Mouse (Mus musculus): Measurements from ENCODE around the gene Tmem185b. TPM values are rescaled to one million over a fixed set of nuclear protein-coding genes. Genes with fewer than 3 reads are reported as not detected.

Tmem185b gene
- total RNA-seq, 2 experiments from 2014 or later = 11.8 to 14.7 TPM

DNA sequence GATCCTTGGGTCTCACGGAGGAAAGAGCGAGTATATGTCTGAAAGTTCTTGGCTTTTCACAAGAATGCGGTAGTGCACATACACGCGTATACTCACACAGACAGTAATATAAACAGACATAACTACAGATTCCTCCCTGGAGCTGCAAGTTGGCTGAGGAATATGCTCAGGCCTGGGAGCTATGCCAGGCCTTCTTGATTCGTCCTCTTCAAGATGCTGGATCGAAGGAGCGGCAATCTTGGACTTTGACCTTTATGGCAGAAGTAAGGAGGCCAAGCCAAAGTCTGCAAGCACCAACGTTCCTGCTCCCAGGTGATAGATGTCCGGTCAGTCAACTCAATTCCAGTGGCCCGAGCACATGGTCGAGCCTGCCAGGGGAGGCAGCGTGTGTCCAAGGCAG, 5.0 kb downstream of the Tmem185b start:
- no peak for DNase-seq (ENCODE audit: low spot score in 2 of 2)
- intact Hi-C loops (cut with DNase I) = no loop called here

DNA sequence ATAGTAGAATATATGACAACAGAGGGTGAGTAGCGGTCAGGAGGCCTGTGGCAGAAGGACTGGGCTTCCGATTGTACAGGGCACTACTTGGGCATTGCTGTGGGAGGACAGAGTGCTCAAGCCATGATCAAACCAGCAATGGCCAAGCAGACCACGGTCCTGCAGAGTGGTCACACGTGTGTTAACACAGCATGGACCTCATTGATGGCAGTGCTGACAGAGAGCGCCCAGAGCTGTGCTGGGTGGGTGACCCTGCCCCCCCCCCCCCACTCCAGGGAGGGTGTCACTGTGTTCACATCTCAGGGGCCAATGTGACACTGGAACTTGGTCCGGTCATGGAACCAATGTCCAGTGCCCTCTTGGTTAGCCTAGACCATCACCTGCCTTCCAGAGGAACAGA, 6.2 kb downstream of the Tmem185b start:
- no peak for DNase-seq (ENCODE audit: low spot score in 2 of 2)
- intact Hi-C loops (cut with DNase I) = no loop called here

- DNase-seq (ENCODE audit: low spot score in 2 of 2) = peak; percentile 22 to 30
- intact Hi-C loops (cut with DNase I) = no loop called here
Measured at GRCm38 (mm10) chr1:119533093-119533805, 7.3 kb downstream of the Tmem185b start.

DNA sequence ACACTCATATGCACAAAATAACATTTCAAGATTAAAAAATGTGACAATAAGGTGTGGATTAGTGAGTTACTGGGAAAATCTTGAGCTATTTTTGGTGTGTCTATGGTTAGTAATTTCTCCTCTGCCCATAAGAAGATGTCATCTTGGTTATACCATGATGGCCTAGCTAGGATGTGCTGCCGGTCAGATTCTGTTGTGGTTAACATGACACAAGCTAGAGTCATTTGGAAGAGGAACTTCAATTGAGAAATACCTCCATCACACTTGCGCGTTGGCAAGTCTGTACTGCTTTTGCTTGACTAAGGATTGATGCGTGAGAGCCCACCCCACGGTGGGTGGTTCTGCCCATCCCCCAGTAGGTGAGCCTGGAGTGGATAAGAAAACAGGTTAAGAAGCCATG, 8.4 kb downstream of the Tmem185b start:
- intact Hi-C loops (cut with DNase I) = no loop called here

GRCm38 (mm10) chr1:119536122-119536521, 10.2 kb downstream of the Tmem185b start:
- no peak for DNase-seq (ENCODE audit: low spot score in 2 of 2)
- intact Hi-C loops (cut with DNase I) = no loop called here

More for the DNA sequence above, 8.4 kb downstream of the Tmem185b start:
- no peak for DNase-seq (ENCODE audit: low spot score in 2 of 2)

DNA sequence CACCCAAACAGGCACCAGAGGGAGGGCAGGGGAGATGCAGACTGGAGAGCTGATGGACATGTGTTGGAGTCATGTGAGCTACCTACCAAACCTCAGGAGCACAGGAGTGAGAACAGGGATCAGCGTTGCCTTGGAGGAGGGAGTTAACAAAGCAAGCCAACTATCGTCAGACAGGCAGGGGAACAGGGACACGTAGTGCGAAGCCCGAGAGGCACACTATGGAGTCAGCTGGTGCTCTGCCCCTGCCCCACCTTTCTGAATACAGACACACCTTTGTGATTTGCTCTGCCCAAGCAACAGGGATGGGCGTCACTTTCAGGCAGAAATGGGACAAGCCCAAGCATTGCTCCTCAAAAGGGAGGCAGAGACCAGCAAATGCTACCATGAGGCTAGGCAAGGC, 11.7 kb downstream of the Tmem185b start:
- intact Hi-C loops (cut with DNase I) = no loop called here
- DNase-seq (ENCODE audit: low spot score in 2 of 2) = no peak

DNA sequence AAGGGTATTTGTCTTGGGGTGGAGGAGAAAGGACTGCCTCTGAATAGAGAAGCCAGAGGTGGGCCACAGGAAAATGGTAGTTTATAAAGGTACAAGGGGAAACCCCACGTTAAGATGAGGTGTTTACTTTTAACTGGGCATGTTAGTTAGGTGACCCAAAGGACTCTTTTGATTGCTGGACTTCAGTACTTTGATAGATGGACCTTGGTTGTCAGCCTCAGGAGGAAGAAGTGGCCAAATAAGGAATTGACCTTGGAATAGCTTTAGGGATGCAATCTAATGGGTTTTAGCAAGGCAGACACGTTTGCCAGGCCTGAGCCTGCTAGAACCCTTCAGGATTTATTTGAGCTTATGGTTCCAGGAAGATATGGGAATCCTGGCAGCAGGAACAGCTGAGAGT, 13.3 kb downstream of the Tmem185b start:
- no peak for DNase-seq (ENCODE audit: low spot score in 2 of 2)
- intact Hi-C loops (cut with DNase I) = no loop called here

DNA sequence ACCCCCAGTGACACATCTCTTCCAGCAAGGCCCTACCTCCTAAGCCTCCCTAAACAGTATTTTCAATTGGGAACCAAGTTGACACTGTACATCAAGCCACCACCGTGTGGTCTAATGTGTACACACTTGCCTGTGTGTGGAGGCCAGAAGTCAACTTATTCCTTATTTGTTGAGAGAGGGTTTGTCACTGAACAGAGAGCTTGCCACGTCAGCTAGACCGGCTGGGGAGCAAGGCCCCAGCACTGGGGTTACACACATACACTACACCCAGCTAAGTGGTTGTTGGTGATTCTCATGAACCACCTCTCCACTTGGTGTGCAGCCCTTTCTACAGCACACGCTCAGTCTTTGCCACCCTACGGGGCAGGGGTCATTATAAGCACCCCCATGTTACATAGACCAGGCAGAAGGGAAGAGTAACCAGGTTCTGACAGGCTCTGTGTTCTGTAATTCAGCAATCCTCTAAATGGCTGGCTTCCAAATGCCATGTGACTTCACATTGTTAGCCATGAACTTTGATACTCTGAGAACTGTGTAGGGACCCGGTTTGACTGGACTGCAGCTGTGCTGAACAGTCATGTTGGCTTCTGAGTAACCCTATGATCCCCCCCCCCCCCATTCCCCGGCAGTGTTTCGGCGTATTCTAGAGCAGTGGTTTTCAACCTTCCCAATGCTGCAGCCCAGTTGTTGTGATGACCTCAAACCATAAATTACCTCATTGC, 15.0 kb downstream of the Tmem185b start:
- intact Hi-C loops (cut with DNase I) = no loop called here
- DNase-seq (ENCODE audit: low spot score in 2 of 2) = no peak

- intact Hi-C loops (cut with DNase I) = no loop called here
- DNase-seq (ENCODE audit: low spot score in 2 of 2) = no peak
Measured at GRCm38 (mm10) chr1:119541570-119541969, 15.6 kb downstream of the Tmem185b start.

- intact Hi-C loops (cut with DNase I) = no loop called here
- DNase-seq (ENCODE audit: low spot score in 2 of 2) = no peak
Measured at GRCm38 (mm10) chr1:119543316-119543715, 17.4 kb downstream of the Tmem185b start.

DNA sequence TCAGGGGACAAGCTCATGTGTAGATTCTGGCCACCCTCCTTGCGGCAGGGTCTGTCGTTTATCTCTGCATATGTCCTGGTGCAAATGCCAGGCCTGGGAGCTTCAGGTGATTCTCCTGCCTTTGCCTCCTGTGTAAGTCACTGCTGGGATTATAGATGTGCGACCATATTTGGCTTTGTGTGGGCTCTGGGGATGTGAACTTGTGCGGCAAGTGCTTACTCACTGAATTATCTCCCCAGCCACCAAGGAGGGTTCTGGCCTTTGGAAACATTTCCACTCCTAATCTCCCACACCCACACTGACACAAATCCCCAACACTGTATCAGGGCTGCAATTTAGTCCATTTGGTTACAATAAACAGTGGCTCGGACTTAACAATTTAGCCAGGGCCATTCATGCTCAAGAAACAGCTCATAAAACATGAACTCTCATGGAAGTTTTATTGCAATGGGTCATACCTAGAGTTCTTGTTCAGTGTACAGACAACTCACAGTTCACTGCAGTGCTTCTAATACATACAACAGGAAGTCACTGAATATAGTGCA, 18.7 kb downstream of the Tmem185b start:
- intact Hi-C loops (cut with DNase I) = loop anchor here (5.0 kb wide), 1 partner anchor 87 kb away; no protein-coding TSS in a partner anchor
- no peak for DNase-seq (ENCODE audit: low spot score in 2 of 2)

DNA sequence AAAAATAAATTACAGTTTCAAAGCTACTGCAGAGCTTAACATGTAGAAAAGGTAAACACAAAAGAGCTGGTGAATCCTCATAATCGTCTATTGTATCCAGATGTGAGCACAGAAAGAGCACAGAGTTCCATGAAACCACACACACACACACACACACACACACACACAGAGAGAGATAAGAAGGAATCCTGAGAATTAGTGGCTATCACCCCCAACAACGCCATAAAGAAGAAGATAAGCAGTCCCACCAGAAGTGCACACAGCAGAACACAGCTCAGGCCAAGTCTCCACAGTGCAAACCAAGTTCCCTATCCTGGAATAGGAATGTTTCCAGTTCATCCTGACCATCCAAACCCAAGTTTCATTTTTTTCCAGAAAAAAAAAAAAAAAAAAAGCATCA, 19.2 kb downstream of the Tmem185b start:
- intact Hi-C loops (cut with DNase I) = loop anchor here (5.0 kb wide), 1 partner anchor 88 kb away; no protein-coding TSS in a partner anchor
- DNase-seq (ENCODE audit: low spot score in 2 of 2) = no peak

- no peak for DNase-seq (ENCODE audit: low spot score in 2 of 2)
- intact Hi-C loops (cut with DNase I) = loop anchor here (5.0 kb wide), 1 partner anchor 88 kb away; no protein-coding TSS in a partner anchor
Measured at GRCm38 (mm10) chr1:119545671-119546070, 19.7 kb downstream of the Tmem185b start.

DNA sequence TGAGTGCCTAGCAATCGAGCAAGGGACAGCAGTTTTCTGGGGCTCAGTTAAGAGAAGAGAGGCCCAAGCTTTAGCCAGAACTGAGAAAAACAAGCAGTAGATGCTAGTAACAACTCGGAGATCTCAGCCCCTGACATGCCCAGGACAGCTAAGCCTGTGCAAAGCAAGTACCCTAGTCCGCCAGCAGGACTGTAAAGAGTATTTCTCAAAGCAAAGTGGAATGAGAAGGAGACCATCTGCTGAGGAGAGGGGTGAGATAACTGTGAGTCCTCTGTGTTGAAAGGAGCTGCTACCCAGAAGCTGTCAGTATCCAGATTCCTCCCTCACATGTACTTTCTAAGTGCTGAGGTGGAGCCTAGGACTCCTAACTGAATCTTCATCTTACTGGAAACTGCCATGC, 20.5 kb downstream of the Tmem185b start:
- intact Hi-C loops (cut with DNase I) = loop anchor here (5.0 kb wide), 1 partner anchor 89 kb away; no protein-coding TSS in a partner anchor
- peak in 1 of 2 experiments; percentile 30 for DNase-seq (ENCODE audit: low spot score in 2 of 2)

- peak; percentile 81 to 91 for DNase-seq (ENCODE audit: low spot score in 2 of 2)
- intact Hi-C loops (cut with DNase I) = loop anchor here (2.0 to 5.0 kb wide), 3 partner anchors 91 to 380 kb away; no protein-coding TSS in a partner anchor
Measured at GRCm38 (mm10) chr1:119548668-119549326, 22.8 kb downstream of the Tmem185b start.

GRCm38 (mm10) chr1:119549327-119549689, 23.3 kb downstream of the Tmem185b start:
- intact Hi-C loops (cut with DNase I) = loop anchor here (2.0 to 5.0 kb wide), 3 partner anchors 92 to 379 kb away; no protein-coding TSS in a partner anchor
- DNase-seq (ENCODE audit: low spot score in 2 of 2) = no peak

DNA sequence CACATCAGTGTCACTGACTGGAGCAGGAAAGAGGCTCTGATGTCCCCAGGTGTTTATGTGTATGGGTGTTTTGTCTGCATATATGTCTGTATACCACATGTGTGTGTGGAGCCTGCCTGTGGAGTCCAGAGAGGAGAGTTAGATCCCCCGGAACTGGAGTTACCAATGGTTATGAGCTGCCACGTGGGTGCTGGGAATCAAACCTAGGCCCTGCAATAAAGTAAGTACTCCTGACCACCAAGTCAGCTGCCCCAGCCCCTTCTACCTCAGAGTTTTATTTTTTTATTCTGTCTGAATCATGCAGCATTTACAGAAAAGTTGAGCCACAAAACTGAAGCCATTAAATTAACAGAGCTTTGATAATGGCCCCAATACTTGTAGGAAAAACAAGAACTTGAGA, 24.1 kb downstream of the Tmem185b start:
- DNase-seq (ENCODE audit: low spot score in 2 of 2) = no peak
- intact Hi-C loops (cut with DNase I) = no loop called here

GRCm38 (mm10) chr1:119551651-119552050, 25.7 kb downstream of the Tmem185b start:
- intact Hi-C loops (cut with DNase I) = no loop called here

GRCm38 (mm10) chr1:119555651-119556050, 29.7 kb downstream of the Tmem185b start:
- intact Hi-C loops (cut with DNase I) = no loop called here
- no peak for DNase-seq (ENCODE audit: low spot score in 2 of 2)

More at GRCm38 (mm10) chr1:119551651-119552050, 25.7 kb downstream of the Tmem185b start:
- no peak for DNase-seq (ENCODE audit: low spot score in 2 of 2)

All from left cerebral cortex, postnatal 14 days (tissue).